Mouse (Mus musculus) lung, adult 18-20 months (tissue): Measurements from ENCODE around the gene Gm49366.
A peak's percentile ranks its signal among the peaks of the same experiment; 100 is the strongest.
"Not testable (repeated sequence)": the region's sequence is repeated elsewhere in the genome, so short reads cannot be mapped to it uniquely, and the experiment has no call there.

ENCODE experiments used
- DNase-seq, 2 experiments: peaks; one replicate each; pipeline ENCODE4 v3.0.0; 2022; ENCODE audit warnings: mixed read lengths in 2 of 2

Gene Gm49366

DNA sequence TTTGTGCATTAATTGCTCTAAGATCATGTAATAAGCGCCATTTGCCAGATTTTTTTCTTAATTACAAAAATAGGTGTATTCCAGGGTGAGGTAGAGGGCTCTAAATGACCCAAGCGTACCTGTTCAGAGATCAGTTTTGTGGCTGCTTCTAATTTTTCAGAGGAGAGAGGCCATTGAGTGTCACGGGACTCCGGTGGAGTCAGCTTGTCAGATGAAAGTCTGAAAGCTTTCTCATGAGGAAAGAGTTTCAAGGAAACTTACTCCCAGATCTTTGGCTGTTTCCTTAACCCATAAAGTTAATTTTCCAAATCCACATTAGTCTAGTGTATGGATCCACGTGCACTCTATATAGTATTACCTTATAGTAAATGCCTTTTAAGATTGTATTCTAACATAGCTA, 55.9 kb downstream of the Gm49366 start:
- DNase-seq = not testable (repeated sequence)

DNA sequence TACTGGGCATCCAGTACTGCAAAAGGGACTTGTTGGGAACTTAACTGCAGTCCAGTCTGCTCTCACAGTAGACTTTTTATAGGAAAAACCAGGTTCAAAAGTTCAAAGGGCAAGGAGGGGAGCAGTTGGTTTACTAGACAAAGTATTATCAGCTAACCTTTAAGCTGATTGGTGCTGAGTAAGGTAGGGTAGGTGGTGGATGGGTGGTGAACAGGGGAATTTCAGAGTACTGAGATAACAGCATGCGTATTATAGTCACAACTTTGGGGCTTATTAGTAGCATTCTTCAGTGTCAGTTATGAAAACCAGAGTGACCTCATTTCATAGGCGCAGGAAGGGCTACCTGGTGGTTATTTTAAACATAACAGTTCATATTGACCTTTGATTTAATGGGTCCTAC, 60.9 kb downstream of the Gm49366 start:
- no peak for DNase-seq

DNA sequence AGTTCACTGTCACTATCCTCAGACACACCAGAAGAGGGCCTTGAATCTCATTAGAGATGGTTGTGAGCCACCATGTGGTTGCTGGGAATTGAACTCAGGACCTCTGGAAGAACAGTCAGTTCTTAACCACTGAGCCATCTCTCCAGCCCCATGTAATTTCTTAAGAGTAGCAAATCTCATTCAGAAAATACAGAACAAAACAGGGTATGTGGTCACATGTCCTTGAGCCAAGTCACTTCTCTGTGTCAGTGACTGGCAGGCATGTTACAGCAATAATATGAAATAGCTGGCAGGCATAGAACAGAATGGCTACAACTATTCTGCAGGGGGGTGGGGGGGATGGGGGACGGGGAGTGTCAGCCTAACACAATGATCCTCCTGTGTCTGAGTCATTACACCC, 61.3 kb downstream of the Gm49366 start:
- DNase-seq = no peak

DNA sequence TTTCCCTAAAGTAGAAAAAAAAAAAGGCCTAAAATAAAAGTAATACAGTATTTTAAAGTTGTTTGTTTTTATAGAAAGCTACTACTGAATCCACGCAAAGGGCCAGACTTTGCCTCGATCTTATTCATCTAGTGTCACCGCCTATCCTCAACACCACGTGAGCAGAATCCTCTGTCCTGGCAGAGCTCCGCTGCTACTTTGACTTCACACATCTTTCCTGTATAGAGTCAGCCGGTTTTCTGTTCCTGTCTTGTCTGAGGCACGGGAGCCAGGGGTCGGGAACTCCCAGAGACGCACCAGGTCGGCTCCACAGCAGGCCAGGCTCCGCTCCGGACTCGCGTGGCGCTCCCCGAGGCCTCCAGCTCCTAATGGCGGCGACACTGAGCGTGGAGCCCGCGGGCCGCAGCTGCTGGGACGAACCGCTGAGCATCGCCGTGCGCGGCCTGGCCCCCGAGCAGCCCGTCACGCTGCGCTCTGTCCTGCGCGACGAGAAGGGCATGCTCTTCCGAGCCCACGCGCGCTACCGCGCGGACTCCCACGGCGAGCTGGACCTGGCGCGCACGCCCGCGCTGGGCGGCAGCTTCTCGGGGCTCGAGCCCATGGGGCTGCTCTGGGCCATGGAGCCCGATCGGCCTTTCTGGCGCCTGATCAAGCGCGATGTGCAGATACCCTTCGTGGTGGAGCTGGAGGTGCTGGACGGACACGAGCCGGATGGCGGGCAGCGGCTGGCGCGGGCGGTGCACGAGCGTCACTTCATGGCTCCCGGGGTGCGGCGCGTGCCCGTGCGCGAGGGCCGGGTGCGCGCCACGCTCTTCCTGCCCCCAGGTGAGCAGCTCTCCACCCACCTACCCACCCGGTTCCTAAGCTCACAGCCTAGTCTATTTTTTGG, 62.1 kb downstream of the Gm49366 start, which contains the start of gene Acot6:
TSS of gene Acot6 (plus strand) at position 51 of the 889 bp plus-strand sequence.
- DNase-seq = peak; percentile 28 to 33

DNA sequence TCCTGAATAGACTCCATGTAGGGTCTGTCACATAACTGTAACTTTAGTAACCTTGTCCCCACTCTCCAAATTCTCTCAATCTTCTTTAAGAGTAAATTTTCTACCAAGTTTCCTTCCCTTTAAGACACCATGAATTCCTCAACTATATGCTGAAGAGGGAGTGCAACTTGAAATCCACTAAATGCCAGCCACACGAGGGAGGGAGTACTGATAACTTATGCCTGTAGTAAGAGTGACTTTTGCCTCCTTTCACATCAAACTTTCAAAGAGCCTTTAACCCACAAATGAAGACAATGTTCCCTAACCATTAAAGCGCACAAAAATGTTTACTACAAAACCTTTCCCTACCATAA, 62.7 kb downstream of the Gm49366 start:
- no peak for DNase-seq

DNA sequence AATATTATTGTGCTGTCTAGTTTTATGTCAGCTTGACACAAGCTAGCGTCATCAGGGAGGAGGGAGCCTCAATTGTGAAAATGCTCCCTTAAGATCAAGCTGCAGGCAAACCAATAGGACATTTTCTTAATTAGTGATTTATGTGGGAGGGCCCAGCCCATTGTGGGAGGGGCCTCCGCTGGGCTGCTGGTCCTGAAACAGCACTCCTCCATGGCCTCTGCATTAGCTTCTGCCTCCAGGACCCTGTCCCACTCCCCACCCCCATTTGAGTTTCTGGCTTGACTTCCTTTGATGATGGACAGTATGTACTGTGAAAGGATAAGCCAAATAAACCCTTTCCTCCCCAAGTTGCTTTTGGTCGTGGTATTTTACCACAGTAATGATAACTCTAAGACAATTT, 68.3 kb downstream of the Gm49366 start:
- DNase-seq = no peak

DNA sequence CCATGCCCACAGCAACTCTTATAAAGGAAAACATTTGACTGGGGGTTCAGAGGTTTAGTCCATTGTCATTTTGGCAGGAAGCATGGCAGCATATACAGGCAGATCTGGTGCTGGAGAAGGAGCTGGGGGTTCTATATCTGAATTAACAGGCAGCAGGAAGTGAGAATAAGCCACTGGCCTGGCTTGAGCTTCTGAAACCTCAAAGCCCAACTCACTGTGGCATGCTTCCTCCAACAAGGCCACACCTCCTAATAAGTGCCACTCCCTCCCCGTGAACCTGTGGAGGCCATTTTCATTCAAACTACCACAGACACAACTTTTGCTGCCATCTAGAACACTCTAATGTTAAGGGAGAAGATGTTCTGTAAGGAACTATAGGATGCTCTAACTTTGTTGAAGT, 69.0 kb downstream of the Gm49366 start:
- DNase-seq = no peak
